Mouse (Mus musculus): ENCODE data around the gene Focad.

The Focad gene

DNA sequence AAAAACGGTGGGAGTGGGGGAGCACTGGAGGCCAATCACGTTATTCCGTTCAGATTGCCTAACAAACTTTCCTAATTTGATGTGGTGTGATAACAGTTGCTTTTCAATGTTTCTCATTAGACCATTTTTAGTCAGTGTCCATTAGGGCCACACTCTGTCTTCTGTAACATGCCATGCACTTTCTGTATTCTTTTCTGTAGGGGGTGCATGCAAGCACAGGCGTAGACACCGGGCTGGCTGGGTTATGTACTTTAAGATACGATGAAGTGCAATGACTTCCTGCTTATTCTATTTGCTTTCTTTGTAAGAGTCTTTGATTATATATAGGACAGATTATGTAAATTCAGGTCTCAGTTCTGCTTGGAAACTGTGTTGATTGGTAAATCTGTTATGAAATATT, 116.2 kb downstream of the Focad start:
- no peak for DNase-seq (ENCODE audit: low spot score in 2 of 2)

DNA sequence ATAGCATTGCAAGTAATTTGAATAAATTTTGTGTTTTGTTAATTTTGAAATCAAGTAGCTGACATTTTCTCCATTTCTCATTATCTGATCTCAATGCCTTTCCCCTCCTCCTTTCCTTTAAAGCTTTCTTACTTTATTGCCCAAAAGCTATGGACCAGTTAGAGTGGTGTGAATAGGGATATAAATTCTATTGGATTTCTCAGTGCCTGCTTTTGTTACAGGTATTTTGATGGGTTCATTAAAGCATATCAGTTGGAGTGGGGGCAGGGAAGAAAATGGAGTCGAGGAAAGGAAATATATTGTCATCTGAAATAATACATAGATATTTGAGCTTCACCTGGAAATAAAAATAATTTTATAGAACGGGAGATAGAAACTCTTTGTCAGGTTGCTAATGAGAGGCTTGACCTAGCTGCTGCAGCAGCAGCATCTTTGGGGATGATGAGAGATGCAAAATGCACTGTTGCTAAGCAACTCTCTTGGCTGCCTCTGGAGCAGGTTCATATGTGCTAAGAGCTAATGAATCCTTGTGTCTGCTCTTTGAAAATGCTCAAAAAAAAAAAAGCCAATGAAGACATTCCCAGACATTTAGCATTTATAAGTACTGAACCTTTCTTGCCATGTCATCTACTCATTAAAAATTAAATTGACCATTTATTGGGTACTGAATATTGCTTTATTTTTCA, 116.9 kb downstream of the Focad start:
- no peak for DNase-seq (ENCODE audit: low spot score in 2 of 2)

DNA sequence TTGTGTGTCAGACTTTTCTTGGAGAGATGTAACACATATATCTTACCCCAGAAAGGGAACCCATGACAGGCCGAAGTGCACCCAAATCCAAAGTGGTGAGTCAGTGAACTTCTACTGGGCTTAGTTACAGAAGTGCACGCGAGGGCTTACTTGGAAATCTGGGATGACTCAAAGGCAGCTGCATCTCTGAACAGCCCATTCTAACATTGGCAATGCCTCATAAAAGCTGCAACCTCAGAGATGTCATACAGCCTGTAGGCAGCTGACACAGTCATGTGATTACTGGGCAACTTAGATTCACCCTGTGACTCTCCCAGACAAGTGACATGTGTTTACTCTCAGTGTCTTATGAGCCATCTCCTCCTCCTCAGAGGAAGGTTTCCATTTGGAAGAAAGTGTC, 119.5 kb downstream of the Focad start:
- no peak for DNase-seq (ENCODE audit: low spot score in 2 of 2)

DNA sequence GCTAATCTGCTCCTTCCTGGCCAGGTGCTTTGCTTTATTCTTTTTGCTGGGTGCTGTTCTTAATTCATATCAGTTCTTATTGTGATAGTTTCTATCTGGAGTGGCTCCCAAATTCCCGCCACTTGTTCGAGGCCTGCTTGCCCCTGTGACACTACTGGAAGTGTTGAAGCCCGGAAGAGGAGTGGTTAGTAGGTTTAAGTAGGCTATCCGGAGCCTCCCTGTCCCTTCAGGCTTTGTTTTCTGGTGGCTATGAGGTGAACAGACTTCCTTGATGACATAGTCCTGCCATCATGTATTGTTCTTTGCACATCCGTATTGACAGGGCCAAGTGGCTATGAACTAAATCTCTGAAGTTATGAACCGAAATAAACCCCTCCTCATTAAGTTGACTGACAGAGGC, 123.9 kb downstream of the Focad start:
- no peak for DNase-seq (ENCODE audit: low spot score in 2 of 2)

DNA sequence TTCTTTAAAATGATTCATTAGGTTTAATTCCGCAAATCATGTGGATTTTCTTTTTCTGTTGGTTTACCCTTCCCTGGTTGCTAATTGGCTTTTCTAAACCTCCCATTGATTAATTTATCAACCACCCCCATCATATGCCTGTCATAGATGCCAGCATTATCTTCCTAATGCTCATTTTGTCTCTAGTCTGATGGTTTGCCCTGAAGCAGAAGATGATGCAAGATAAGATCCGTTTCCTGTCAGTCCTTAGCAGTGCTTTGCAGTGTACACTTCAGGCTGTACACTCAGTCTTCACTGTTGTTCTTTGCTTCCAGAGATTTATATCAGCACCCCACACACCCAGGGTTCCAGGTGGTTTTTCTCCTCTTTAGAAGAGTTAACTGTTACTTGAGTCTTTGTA, 124.4 kb downstream of the Focad start:
- no peak for DNase-seq (ENCODE audit: low spot score in 2 of 2)

DNA sequence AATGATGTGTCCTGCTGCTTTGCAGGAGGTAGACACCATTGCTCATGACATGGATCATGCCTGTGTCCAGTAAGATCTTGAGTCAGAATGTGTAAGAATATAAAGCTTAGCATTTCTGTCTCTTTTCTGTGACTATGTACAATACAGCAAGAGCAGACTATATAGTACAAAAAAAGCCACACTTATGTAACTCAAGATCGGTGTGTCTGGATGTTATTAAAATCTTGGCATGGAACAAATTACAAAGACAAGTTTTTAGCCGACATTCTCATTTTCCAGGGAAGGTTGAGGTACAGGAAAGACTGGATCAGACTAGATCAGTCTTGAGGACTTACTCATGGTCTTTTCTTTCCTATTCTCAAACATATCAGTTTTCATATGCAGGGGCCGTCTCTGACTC, 136.9 kb downstream of the Focad start:
- DNase-seq (ENCODE audit: low spot score in 2 of 2), result no peak

DNA sequence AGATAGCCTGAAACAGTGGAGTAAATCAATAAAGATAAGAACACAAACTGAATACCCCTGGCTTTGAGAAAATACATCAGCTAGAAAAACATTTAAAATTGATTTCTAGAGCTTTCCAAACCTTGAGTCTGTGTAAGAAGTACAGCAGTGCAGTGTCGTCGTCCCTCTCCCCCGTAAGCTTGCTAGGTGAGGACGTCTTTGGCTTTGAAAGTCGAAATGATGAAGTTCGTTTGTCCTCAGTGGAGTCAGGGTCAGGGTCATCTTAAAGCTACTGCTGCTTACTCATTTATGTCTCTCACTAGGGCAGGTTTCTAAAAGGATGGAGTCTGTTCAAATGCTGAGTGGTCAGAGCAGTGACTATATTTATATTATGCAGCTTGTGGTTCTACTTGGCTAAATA, 141.5 kb downstream of the Focad start:
- no peak for DNase-seq (ENCODE audit: low spot score in 2 of 2)

DNA sequence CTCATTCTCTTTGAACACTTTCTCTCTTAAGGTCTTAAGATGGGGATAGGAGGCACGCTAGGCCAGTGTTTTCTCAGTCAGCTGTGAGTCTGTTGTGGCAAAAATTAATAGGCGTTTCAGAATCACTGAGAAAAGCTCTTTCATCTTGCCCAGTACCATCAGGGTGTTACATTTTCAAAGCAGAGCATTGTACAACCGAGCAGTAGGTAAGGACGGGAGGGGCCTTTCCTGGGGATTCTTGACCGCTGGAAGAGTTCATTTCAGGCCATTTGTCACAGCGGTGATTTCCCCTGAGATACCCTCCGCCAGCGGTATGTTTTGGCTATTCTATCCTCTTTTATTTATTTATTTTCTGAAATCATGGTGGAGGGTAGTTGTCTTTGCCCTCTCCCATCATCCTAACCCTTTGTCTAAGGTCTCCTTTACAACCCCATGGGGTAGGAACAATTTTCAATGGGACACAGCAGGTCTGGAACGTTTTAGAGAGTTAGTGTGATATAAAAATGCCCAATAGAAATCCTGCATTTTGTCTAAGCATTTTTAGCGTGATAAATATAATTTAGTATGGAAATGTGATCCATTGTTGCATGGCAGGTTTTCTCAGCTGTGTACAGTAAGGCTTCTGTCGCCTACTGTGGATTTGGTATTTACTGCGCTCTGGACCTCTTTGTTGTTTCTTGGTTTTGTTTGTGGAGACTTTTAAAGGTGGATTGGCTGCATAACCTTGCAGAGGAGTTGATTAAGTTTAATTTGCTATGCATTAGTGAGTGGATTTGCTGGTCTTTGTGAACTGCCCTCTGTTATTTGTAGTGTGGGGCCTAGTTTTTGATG, 142.7 kb downstream of the Focad start:
- no peak for DNase-seq (ENCODE audit: low spot score in 2 of 2)

DNA sequence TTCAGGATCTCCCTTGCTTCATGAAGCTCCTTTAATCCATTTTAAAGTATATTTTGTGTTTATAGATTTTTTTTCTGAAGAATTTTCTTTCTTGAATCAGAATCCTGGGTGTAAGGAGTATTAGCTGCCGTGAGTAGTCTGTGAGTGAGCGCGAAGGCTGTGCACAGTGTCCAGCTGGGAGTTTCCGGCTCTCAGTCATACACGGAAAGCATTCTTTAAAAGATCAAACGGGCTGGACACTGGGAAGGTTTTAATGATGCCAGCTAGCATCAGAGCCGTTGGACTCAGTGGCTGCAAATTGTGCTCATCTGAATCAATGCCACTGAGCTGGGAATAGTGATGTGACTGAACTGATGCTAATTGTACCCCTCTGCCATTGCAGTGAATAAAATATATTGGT, 143.9 kb downstream of the Focad start:
- no peak for DNase-seq (ENCODE audit: low spot score in 2 of 2)

DNA sequence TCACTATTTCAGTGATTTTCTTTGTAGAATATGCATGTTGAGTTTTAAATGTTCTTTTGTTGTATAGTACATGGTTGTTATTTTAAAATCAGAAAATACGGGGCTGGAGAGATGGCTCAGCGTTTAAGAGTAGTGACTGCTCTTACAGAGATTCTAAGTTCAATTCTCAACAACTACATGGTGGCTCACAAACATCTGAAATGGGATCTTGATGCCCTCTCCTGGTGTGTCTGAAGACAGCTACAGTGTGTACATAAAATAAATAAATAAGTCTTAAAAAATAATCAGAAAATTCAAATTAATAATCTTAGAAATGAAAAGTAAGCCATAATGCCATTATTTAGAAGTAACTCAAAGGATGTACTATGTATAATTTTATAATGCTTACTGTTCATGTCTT, 149.4 kb downstream of the Focad start:
- DNase-seq (ENCODE audit: low spot score in 2 of 2), result no peak

DNA sequence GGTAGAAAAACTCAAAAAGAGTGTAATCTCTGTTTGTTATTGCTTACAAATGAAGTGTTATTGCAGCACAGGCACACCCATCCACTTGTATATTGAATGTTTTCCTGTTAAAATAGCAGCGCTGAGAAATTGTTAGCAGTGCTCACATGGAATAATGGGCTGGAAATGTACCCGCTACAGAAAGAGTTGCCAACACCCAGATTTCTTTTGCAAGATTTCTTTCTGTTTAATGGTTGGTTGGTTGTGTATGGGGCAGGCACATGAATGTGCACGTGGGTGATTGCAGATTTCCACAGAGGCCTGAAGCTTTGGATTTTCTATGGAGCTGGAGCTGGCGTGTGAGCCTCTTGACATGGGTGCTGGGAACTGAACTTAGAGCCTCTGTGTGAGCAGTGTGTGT, 151.1 kb downstream of the Focad start:
- DNase-seq (ENCODE audit: low spot score in 2 of 2), result no peak

DNA sequence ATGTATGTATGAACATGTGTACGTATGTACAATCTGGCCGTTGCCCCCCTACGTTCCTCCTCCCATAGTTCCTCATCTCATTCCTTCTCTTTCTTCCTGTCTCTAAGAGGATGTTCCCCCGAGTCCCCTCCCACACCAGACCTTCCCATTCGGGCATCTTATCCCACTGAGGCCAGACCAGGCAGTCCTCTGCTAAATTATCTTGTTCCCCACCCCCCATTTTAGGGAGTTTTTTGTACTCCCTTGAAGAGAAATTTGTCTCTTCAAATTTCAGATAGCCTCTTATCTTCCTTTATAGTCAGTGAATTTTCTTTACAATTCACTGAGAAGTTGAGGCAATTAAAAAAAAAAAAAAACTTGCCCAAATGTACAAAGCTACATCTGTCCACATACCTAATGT, 166.9 kb downstream of the Focad start:
- no peak for DNase-seq (ENCODE audit: low spot score in 2 of 2)

DNA sequence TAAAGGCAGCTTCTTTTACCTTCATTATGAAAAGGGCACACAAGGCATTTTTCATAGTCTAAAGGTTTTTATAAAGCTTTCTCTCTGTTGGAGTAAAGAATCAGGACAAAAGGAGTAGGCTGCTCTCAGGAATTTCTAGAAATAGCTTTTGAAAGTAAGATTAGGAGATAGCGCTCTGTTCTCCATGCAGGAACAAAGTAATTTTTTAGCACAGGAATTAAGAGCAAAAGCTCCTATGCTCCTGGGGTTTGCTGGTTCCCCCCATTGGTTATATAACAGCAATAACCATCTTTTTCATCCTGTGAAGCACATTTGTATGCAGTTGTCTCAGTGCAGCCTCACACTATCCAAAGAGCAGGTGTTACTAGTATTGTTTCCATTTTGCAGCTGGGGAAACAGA, 170.1 kb downstream of the Focad start:
- no peak for DNase-seq (ENCODE audit: low spot score in 2 of 2)

DNA sequence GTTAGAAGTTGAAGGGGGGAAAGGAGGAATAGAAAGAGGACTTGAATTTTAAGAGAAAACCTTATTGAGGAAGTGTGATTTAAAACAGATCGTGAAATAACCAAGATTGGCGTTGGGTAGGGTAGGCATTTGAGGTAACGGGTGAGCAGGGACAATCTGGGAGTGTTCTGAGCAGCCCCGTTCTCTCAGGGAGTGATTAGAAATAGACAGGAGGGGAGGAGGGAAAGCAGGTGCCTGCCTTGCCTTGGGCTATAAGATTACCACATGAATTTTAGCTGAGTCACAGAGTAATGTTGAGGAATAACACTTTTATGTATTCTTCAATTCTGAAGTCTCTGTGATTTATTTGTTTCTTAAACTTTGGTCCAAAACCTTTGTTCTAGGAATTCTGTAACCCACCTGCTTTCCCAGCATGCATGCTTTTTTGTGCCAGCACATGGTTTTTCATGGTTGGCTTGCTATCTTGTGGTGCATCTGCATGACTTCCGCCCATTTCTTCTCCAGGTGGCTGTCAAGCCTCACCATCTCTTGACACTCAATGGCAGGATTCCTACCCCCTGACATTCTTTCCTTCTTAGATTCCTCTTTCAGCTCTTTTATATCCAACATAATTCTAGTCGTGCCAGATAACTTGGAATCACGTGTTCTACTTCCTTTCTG, 176.1 kb downstream of the Focad start:
- no peak for DNase-seq (ENCODE audit: low spot score in 2 of 2)

DNA sequence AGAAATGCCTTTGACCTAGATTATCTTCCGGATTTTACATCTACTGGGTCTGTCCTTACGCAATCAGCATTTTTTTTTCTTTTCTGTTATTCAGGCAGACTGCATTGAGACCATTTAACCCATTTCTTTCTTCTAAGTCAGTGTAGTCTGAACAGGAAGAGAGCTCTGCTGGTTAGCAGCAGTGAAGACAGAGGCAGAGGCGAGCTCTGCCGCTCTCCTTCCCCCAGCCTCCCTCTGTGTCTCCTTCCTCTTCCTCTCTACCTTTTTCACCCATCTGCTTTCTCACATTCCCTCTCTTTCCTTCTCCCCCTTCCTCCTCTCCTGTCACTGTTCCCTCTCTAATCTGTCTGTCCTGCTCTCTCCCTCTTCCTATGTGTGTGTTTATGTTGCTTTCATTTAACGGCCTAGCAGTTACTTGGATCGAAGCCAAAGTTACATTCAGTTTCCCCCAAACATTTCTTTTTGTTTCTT, 181.2 kb downstream of the Focad start:
- no peak for DNase-seq (ENCODE audit: low spot score in 2 of 2)

DNA sequence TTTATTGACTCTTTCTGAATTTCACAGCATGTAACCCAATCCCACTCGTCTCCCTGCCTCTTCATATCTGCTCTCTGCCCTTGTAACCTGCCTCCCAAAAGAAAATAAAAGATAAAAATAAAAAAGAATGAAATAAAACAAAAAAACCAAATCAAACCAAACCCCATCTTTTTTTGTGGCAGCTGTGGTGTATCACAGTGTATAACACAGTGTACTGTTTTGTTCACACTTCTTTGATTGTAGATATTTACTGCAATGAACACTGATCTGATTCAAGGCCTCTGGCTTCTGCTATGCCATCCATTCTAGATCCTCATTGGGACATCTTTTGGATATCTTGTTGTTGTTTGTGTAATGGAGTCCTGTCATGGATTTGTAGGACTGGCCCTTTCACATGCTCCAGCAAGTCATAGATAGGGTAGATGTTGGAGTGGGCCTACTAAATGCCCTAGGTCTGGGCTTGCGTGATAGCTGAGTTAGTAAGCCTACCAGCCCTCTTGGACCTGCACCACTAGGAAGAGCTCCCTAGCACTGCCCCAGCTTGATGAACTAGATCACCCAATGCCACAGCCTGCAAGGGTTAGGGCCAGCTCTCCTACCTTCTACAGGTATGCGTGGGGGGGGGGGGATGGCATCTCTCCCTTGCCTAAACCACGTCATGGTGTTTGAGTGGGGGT, 181.8 kb downstream of the Focad start:
- no peak for DNase-seq (ENCODE audit: low spot score in 2 of 2)

DNA sequence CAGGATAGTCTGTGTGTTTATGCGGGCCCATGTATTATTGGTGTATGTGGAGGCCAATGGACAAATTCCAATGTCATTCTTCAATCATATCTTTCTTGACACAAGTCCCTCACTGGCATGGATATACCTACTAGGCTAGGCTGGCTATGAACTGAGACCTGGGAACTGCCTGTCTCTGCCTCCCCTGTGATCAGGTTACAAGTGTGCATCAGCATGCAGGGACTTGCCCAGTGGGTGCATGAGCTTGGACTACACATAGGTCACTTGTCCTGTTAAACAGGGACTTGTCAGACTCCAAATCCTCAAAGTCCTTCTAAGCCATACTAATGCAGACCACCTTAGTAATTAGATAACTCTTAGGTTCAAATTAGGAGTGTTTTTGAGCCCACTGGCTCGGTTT, 184.1 kb downstream of the Focad start:
- DNase-seq (ENCODE audit: low spot score in 2 of 2), result no peak

DNA sequence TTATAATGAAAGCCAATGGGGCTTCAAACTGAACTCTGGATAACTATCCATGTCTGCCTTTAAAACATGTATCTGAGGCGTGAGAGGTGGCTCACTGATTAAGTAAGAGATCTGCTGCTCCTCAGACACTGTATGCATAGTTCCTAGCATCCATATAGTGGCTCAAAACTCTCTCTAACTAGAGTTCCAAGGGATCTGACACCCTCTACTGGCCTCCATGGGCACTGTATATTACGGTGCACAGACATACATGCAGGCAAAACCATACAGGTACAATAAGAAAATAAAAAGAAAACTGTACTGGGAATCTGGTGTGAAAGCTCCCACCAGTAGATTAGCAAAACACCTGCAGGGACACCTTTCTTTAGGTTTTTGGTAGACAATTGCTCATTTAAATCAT, 186.1 kb downstream of the Focad start:
- no peak for DNase-seq (ENCODE audit: low spot score in 2 of 2)

DNA sequence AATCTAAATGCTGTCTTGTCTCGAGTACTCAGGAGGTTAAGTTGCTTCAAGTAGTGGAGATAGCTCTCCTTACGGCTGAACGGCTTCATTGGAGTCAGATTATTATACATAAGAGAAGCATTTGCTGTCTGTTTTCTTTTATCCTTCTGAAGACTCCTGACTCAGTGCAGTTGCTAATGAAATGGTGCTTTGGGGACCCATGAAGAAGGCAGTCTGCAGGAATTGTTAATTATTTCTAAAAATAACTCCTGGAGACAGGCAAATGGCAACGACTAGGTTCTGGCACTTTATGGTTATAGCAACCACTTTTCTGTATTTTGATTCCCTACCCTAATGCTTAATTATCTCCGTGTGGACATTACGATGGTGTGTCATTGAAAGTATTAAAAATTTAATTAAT, 201.1 kb downstream of the Focad start:
- DNase-seq (ENCODE audit: low spot score in 2 of 2), result no peak

DNA sequence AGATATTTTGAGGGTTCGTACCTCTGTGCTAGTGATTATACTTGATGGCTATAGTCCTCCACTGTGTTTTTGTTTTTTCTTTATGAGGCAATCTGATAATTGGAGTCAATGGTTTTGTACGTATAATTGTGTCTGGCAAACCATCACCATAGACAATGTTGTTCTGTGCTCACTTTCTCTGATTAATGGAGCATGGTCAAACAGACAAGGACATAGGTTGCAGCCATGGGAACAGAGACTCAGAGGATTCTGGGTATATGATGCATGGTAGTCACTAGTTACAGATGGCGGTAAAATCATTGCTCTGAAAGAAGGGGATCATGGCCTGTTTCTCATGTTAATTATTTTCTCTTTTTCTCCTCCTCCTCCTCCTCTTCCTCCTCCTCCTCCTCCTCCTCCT, 205.1 kb downstream of the Focad start:
- no peak for DNase-seq (ENCODE audit: low spot score in 2 of 2)

DNA sequence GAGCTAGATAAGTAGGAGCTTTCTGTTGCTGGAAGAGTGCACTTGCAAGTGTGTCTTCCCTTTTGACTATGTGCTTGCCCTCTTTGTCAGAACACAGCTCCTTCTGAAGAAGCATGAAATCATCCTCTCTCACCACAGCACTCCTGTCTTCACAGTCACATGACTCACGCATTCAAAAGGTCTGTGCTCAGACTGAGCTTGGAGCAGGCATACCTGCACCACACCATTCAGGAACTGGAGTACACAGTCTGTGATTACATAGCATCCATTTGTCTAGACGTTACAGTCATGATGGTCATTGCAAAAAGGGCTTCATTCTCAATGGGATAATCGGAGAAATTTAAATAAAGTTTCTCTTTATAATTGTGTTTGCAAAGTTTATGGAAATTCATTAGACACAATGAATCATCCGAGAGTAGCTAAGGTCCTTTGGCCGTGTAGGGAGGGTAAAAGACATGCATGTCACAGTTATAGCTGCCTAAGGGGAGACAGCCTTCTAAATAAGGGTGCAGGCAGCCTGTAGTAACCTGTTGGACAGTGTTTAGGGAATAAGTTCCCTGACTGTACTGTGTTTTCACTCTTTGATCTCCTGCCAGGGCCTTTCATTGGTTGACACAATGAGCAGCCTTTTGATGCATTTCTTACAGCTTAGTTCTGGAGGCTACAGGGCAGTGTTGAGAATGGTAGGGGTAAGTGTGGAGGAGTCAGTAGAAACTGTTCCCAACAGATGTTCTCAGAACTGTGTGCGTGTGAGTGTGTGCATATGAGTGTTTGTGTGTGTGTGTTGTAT, 206.6 kb downstream of the Focad start:
- DNase-seq (ENCODE audit: low spot score in 2 of 2), result no peak

DNA sequence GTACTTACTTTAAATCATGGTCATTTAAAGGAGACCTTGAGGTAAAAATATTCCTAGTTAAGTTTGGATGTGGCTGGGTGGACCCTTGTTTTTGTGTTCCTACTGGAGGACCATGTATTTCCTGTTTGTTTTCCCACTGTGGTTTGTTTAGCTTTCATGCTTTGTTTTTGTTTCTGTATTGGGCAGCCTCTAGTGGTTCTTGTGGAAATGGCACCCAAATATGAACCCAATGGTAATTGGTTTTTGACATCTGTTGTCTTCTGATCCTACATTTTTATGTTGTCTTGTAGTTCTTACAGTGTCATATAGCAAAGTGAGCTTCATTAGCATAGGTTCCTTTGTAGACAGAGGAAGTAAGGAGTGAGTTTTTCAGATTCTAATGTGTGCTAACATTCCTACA, 207.9 kb downstream of the Focad start:
- DNase-seq (ENCODE audit: low spot score in 2 of 2), result no peak
